Mouse (Mus musculus) kidney, adult 10 weeks (tissue): ENCODE measurements around the gene Cyp3a57. TPM values are rescaled to one million over a fixed set of nuclear protein-coding genes. Genes with fewer than 3 reads are reported as not detected.

ENCODE experiments used
- polyA plus RNA-seq: library from polyadenylated mRNA; stranded (reverse); fragments of 350-450 nt; fragmentation: Illumina TruSeq; extraction: RNeasy Lipid Tissue Mini Kit (QIAGEN cat#74804); gene quantifications from one replicate; pipeline ENCODE4 v1.2.3, GENCODE M21; 2014; ENCODE audit warnings: low read depth, low replicate concordance

The Cyp3a57 gene
- polyA plus RNA-seq, result not detected

GRCm38 (mm10) chr5:145344941-145345340, at the start of gene Cyp3a57:
Cyp3a57 (plus strand) TSS chr5:145345279.

Other genes with a start within 250 kb of the Cyp3a57 start
- gene Arpc1b, start 231.1 kb upstream of the Cyp3a57 start, polyA plus RNA-seq, result 11.2 TPM
- 23.8 TPM for gene Pdap1, start 205.0 kb upstream of the Cyp3a57 start, polyA plus RNA-seq
- 230 TPM for gene Bud31, start 204.9 kb upstream of the Cyp3a57 start, polyA plus RNA-seq
- gene Ptcd1, start 178.2 kb upstream of the Cyp3a57 start, polyA plus RNA-seq, result 1.3 TPM
- 1.3 TPM for gene Cpsf4, start 178.1 kb upstream of the Cyp3a57 start, polyA plus RNA-seq
- gene Atp5j2, start 153.2 kb upstream of the Cyp3a57 start, polyA plus RNA-seq, result 33.4 TPM
- 1.8 TPM for gene Zkscan14, start 143.4 kb upstream of the Cyp3a57 start, polyA plus RNA-seq
- gene Zkscan5, start 140.7 kb upstream of the Cyp3a57 start, polyA plus RNA-seq, result 7.6 TPM
- 77.8 TPM for gene Zfp655, start 113.6 kb upstream of the Cyp3a57 start, polyA plus RNA-seq
- not detected for gene Zscan25, start 64.8 kb upstream of the Cyp3a57 start, polyA plus RNA-seq
- not detected for gene Cyp3a16, start 124.4 kb downstream of the Cyp3a57 start, polyA plus RNA-seq
- not detected for gene Cyp3a41b, start 239.5 kb downstream of the Cyp3a57 start, polyA plus RNA-seq